Mouse (Mus musculus) brain, embryonic 14.5 days (tissue): ENCODE data around the gene Trak1.

ENCODE experiments used
- CTCF ChIP-seq: fragments of 200-500 bp; IDR thresholded peaks from 2 replicates; pipeline ENCODE4 v1.5.1; 2012; ENCODE audit warnings: inconsistent platforms, mild to moderate bottlenecking, moderate library complexity, borderline replicate concordance; ENCODE audit not compliant: insufficient read depth, insufficient read length; ENCODE audit errors: extremely low read depth
- POLR2A ChIP-seq: fragments of 200-500 bp; IDR thresholded peaks from 2 replicates; pipeline ENCODE4 v1.6.1; 2012; ENCODE audit warnings: mild to moderate bottlenecking, inconsistent platforms, borderline replicate concordance; ENCODE audit not compliant: poor library complexity, insufficient read depth, insufficient read length, severe bottlenecking; ENCODE audit errors: extremely low read depth

- TF ChIP-seq POLR2A: no peak
- TF ChIP-seq CTCF: peak; percentile 19; the same call in 1 of the 2 replicates
These were observed 94.6 kb downstream of the Trak1 start for GRCm38 (mm10) chr9:121391898-121392297.
